Mouse (Mus musculus): ENCODE data around the gene Slc1a7. TPM values are rescaled to one million over a fixed set of nuclear protein-coding genes. Genes with fewer than 3 reads are reported as not detected.

Gene Slc1a7
- polyA plus RNA-seq, 1 experiment from 2014 or later: 0.19 TPM

DNA sequence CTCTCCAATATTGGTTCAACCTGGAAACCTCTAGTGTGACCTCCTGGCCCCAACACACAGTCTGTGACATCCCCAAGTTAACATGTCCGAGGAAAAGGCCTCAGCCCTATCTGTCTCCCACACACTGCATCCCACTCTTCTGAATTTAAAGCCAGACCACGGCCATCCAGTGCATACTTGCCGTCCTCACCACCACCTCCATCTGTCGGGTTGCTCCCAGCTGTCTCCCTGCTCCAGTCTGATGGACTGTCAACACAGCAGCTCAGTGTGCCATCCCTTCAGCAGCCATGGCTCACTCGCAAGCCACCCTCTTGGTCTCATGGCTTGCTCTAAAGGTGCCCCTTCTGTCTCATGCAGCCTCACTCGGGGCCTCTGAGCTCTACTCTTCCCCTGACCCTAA, 27.6 kb downstream of the Slc1a7 start:
- Histone ChIP-seq H3K4me1 (replicated peaks; ENCODE audit: control insufficient read depth, insufficient read depth, low read length) (peaks cover 9% of the 10 kb centered on the region), H3K27ac (ENCODE audit: low read length) (no peak overlapping the region), H3K9ac (ENCODE audit: low read length) (no peak overlapping the region), H3K36me3 (ENCODE audit: control insufficient read depth, insufficient read depth, low read length) (no peaks in the 10 kb centered on the region), H3K4me3 (ENCODE audit: low read length) (no peak overlapping the region), H3K27me3 (ENCODE audit: control insufficient read depth, insufficient read depth, low read depth, low read length) (no peaks in the 10 kb centered on the region), H3K4me2 (ENCODE audit: low read depth, low read length) (no peak overlapping the region), H3K9me3 (ENCODE audit: control insufficient read depth, low read length) (no peaks in the 10 kb centered on the region)
- WGBS: 75% methylated on average over 6 of the region's 6 CpGs
- ATAC-seq (ENCODE audit: low read depth): no peak

DNA sequence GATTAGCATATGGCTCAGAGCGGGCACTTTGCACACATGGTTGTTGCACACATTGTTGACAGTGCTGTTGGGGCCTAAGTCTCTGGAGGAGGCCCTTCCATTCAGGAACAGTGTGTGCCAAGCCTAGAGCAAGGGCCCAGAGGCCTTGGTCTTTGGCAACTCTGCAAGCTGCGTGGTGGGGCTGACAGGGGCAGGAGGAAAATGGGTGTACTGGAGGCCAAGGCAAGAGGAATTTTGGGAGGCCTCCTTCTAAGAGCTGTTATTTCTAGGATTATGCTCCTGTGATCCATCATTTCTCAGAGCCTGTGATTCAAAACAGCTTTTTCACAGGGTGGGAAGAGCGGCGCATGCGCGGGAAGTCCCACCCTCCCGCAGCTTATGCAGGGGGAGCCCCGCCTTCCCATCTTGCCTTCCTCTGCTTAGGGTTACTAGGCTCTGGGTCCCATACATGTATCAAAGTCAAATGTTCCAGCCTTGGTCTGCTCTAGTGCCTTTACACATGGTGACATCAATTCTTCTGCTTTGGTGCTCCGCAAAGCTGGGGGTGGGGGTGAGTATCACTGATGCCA, 28.4 kb downstream of the Slc1a7 start:
- Histone ChIP-seq H3K9me3 (ENCODE audit: control insufficient read depth, low read length) (no peaks in the 10 kb centered on the region), H3K27ac (ENCODE audit: low read length) (no peak overlapping the region), H3K36me3 (ENCODE audit: control insufficient read depth, insufficient read depth, low read length) (no peaks in the 10 kb centered on the region), H3K4me1 (replicated peaks; ENCODE audit: control insufficient read depth, insufficient read depth, low read length) (peaks cover 8% of the 10 kb centered on the region), H3K4me3 (ENCODE audit: low read length) (no peak overlapping the region), H3K27me3 (ENCODE audit: control insufficient read depth, insufficient read depth, low read depth, low read length) (no peaks in the 10 kb centered on the region), H3K9ac (ENCODE audit: low read length) (no peak overlapping the region), H3K4me2 (ENCODE audit: low read depth, low read length) (no peak overlapping the region)
- WGBS: 90% methylated on average over 9 of the region's 9 CpGs
- no peak for ATAC-seq (ENCODE audit: low read depth)

DNA sequence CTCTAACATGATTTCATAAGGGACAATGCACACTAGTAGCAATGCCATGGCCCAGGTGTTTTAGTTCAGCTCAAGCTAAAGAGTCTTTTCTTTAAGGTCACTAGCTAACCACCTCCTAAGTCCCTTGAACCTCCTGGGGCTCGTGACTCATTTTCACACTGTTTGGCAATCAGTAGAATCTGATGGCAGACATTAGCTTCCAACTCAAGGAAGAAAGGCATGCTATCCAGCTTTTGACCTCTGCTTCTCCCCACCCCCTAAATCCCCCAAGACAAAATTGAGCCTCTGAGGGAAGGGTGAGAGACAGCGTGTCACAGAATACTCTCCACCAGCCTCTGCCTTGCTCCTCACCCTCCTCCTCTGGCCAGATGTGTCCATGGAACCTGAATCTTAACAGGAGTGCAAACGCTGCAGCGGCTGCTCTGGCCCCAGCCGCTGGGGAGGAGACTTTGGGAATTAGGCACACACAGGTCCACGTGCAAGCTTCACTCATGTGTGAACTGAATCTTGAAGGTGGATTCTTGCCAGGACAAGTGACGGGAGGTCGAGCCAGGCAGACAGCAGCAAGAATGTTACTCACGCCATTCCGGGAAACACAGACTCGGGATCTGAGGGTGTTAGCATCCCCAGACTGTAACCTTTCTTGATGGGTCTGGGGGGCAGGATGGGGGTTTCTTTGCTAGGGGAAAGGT, 30.7 kb downstream of the Slc1a7 start:
- Histone ChIP-seq H3K27ac (ENCODE audit: low read length) (no peak overlapping the region), H3K36me3 (ENCODE audit: control insufficient read depth, insufficient read depth, low read length) (no peaks in the 10 kb centered on the region), H3K4me1 (replicated peaks; ENCODE audit: control insufficient read depth, insufficient read depth, low read length) (peaks cover 5% of the 10 kb centered on the region; the same call in 1 of the 2 replicates), H3K4me2 (ENCODE audit: low read depth, low read length) (no peak overlapping the region), H3K9me3 (ENCODE audit: control insufficient read depth, low read length) (no peaks in the 10 kb centered on the region), H3K4me3 (ENCODE audit: low read length) (no peak overlapping the region), H3K9ac (ENCODE audit: low read length) (no peak overlapping the region), H3K27me3 (ENCODE audit: control insufficient read depth, insufficient read depth, low read depth, low read length) (no peaks in the 10 kb centered on the region)
- peak; percentile 34; the same call in 1 of the 2 replicates for ATAC-seq (ENCODE audit: low read depth)
- WGBS: 24% methylated on average over 11 of the region's 11 CpGs

DNA sequence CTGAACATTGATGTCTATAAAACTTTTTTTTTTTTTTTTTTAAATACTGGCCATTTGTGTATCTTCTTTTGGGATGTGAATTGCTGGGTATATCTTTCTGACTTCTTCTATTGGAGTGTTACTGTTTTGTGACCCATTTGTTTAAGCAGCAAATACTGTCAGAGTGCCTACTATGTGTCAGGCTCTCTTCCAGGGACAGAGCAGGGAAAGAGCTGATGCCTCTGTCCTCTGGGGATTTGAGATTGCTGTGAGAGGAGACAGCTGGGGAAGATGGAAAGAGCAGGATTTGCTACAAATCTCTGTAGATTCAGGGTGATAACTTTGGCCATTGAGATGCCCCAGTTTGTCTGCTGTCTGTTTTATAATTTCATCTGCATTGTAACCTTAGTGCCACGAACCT, 31.2 kb downstream of the Slc1a7 start:
- Histone ChIP-seq H3K27ac (ENCODE audit: low read length) (no peak overlapping the region), H3K27me3 (ENCODE audit: control insufficient read depth, insufficient read depth, low read depth, low read length) (no peaks in the 10 kb centered on the region), H3K4me2 (ENCODE audit: low read depth, low read length) (no peak overlapping the region), H3K9ac (ENCODE audit: low read length) (no peak overlapping the region), H3K9me3 (ENCODE audit: control insufficient read depth, low read length) (no peaks in the 10 kb centered on the region), H3K4me1 (replicated peaks; ENCODE audit: control insufficient read depth, insufficient read depth, low read length) (peaks cover 5% of the 10 kb centered on the region; the same call in 1 of the 2 replicates), H3K36me3 (ENCODE audit: control insufficient read depth, insufficient read depth, low read length) (no peaks in the 10 kb centered on the region), H3K4me3 (ENCODE audit: low read length) (no peak overlapping the region)
- WGBS: 74% methylated on average over 1 of the region's 1 CpGs
- no peak for ATAC-seq (ENCODE audit: low read depth)

DNA sequence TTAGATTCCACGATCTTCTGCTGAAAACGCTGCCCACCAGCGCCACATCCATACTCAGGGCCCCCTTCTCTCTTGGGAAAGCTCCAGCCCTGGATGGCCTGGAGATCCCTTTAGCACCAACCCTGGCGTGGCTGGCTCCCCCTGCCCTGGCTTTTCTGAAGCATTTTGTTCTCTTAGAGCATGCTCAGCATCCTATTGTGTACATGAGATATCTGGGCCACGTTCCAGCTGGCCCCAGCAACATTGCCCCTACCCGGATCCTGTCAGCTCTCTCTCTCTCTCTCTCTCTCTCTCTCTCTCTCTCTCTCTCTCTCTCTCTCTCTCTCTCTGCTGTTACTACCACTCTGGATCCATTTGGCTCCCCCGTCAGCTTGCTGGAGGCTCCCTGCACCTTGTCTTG, 37.2 kb downstream of the Slc1a7 start:
- H3K27ac ChIP-seq (ENCODE audit: low read length): no peak overlapping the region

DNA sequence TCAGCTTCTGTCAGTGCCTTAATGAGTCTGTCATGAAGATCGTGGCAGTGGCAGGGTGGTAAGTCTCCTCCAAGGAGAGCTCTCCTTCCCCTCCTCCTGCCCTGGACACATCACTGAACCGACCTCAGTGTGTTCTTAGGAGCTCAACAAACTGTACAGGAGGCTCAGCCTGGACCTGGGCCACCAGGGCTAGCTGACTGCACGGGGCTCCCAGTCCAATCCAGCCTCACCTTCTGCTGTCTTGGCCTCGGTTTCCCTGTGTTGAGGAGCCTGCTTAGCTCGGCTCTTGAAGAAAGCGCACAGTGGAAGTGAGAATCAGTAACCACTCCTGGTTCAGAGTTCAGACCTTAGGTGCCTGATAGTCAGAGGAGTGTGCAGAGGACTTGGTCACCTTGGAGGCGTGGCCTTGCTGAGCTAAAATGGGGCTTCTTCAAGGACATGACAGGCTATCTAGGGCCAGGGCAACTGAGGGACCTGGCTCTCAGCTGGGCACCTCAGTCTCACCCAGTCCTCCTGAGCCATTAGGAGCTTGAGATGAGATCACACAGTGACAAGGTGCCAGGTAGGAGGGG, 39.5 kb downstream of the Slc1a7 start:
- no peak for ATAC-seq (ENCODE audit: low read depth)
- WGBS: 71% methylated on average over 7 of the region's 7 CpGs
- no peak overlapping the region for H3K27ac ChIP-seq (ENCODE audit: low read length)

More for the DNA sequence above, 37.2 kb downstream of the Slc1a7 start:
- Histone ChIP-seq H3K4me1 (replicated peaks; ENCODE audit: control insufficient read depth, insufficient read depth, low read length) (peaks cover 3% of the 10 kb centered on the region; the same call in 1 of the 2 replicates), H3K9me3 (ENCODE audit: control insufficient read depth, low read length) (no peaks in the 10 kb centered on the region), H3K4me3 (ENCODE audit: low read length) (no peak overlapping the region), H3K36me3 (ENCODE audit: control insufficient read depth, insufficient read depth, low read length) (no peaks in the 10 kb centered on the region), H3K4me2 (ENCODE audit: low read depth, low read length) (no peak overlapping the region), H3K27me3 (ENCODE audit: control insufficient read depth, insufficient read depth, low read depth, low read length) (no peaks in the 10 kb centered on the region), H3K9ac (ENCODE audit: low read length) (0 out of 2 replicates have a peak overlapping the region, but pooled peaks have one; percentile 2)
- WGBS: 40% methylated on average over 7 of the region's 7 CpGs
- ATAC-seq (ENCODE audit: low read depth): peak; percentile 84

DNA sequence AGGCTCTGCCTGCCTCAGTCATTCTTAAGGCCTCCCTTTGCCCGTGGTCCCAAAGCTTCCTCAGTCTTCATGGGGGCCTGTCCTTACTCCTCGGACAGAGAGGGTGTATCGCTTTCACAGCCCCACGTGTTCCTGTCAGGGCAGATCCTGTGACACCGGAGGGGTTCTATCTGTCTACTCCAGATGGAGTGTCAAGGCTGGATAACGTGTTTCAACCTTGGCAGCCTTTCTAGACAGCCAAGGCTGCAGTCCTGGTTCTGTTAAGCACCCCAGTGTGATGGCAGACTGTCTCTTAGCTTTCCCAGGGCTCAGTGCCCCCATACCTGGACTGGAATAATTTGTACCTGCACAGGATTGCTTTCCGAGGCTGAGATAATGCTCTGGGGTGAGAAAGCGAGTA, 40.4 kb downstream of the Slc1a7 start:
- no peaks in the 10 kb centered on the region for H3K27me3 ChIP-seq (ENCODE audit: control insufficient read depth, insufficient read depth, low read depth, low read length)
- H3K4me3 ChIP-seq (ENCODE audit: low read length): no peak overlapping the region
- H3K9me3 ChIP-seq (ENCODE audit: control insufficient read depth, low read length): no peaks in the 10 kb centered on the region
- H3K4me2 ChIP-seq (ENCODE audit: low read depth, low read length): no peak overlapping the region
- H3K4me1 ChIP-seq (replicated peaks; ENCODE audit: control insufficient read depth, insufficient read depth, low read length): peaks cover 3% of the 10 kb centered on the region; the same call in 1 of the 2 replicates
- no peak overlapping the region for H3K27ac ChIP-seq (ENCODE audit: low read length)
- H3K36me3 ChIP-seq (ENCODE audit: control insufficient read depth, insufficient read depth, low read length): no peaks in the 10 kb centered on the region
- no peak for ATAC-seq (ENCODE audit: low read depth)
- WGBS: 55% methylated on average over 8 of the region's 8 CpGs
- no peak overlapping the region for H3K9ac ChIP-seq (ENCODE audit: low read length)

More for the DNA sequence above, 39.5 kb downstream of the Slc1a7 start:
- Histone ChIP-seq H3K4me2 (ENCODE audit: low read depth, low read length) (no peak overlapping the region), H3K9me3 (ENCODE audit: control insufficient read depth, low read length) (no peaks in the 10 kb centered on the region), H3K9ac (ENCODE audit: low read length) (no peak overlapping the region), H3K4me3 (ENCODE audit: low read length) (no peak overlapping the region), H3K27me3 (ENCODE audit: control insufficient read depth, insufficient read depth, low read depth, low read length) (no peaks in the 10 kb centered on the region), H3K36me3 (ENCODE audit: control insufficient read depth, insufficient read depth, low read length) (no peaks in the 10 kb centered on the region), H3K4me1 (replicated peaks; ENCODE audit: control insufficient read depth, insufficient read depth, low read length) (peaks cover 3% of the 10 kb centered on the region; the same call in 1 of the 2 replicates)

DNA sequence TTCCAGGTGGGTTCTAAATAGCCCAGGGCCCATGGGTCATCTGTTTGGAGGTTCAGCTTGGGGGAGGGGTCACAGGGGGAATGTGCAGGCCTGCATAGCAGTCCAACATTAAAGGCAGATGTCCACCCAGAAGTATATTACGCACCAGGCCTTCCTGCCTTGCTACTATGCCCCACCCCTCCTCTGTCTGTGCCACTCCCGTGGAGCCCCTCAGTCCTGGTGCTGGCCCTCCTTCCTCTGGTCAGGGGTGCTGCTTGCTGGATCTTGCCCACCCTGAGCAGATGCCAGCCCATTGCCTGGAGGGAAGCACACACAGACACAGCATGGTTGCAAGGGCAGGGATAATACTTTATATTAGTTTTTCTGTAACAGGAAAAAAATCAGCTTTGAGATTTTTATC, 46.3 kb downstream of the Slc1a7 start:
- WGBS: 77% methylated on average over 2 of the region's 2 CpGs
- H3K4me1 ChIP-seq (replicated peaks; ENCODE audit: control insufficient read depth, insufficient read depth, low read length): no peaks in the 10 kb centered on the region
- no peak overlapping the region for H3K4me3 ChIP-seq (ENCODE audit: low read length)
- no peak overlapping the region for H3K27ac ChIP-seq (ENCODE audit: low read length)
- H3K9me3 ChIP-seq (ENCODE audit: control insufficient read depth, low read length): no peaks in the 10 kb centered on the region
- H3K9ac ChIP-seq (ENCODE audit: low read length): no peak overlapping the region
- no peak overlapping the region for H3K4me2 ChIP-seq (ENCODE audit: low read depth, low read length)
- no peak for ATAC-seq (ENCODE audit: low read depth)
- H3K36me3 ChIP-seq (ENCODE audit: control insufficient read depth, insufficient read depth, low read length): no peaks in the 10 kb centered on the region
- no peaks in the 10 kb centered on the region for H3K27me3 ChIP-seq (ENCODE audit: control insufficient read depth, insufficient read depth, low read depth, low read length)

DNA sequence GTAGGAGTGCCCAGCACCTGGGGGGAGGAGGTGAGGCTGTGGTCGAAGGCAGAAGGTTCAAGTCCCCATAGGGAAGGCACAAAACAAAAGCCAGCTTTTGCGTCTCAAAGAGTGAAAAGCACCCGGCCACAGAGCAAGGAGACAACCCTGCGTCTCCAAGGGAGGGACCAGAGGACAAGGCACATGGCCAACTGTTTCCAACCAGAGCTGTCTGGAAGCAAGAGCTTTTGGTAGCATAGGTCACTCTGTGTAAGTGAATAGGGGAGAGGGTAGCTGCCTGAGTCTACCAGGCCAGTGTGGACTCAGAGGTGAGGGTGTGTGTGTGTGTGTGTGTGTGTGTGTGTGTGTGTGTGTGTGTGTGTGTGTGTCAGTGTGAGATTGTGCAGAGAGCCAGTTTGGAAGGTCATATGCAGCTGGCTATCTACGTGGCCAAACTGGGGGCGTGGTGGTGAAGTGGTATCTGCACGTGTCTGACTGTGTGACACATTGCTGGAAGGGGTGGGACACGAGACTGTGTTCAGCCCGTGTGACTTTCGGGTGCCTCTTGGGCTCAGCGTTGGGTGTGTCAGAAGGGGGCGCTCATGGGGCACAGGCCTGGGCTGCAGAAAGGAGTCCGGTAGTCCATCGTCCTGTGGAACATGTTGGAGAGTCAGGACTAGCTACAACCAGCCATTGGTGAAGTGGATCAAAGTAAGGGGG, 47.1 kb downstream of the Slc1a7 start:
- H3K9ac ChIP-seq (ENCODE audit: low read length): no peak overlapping the region
- H3K27ac ChIP-seq (ENCODE audit: low read length): no peak overlapping the region
- H3K9me3 ChIP-seq (ENCODE audit: control insufficient read depth, low read length): no peaks in the 10 kb centered on the region
- H3K27me3 ChIP-seq (ENCODE audit: control insufficient read depth, insufficient read depth, low read depth, low read length): no peaks in the 10 kb centered on the region
- WGBS: 58% methylated on average over 14 of the region's 14 CpGs
- no peak overlapping the region for H3K4me3 ChIP-seq (ENCODE audit: low read length)
- H3K4me2 ChIP-seq (ENCODE audit: low read depth, low read length): no peak overlapping the region
- H3K4me1 ChIP-seq (replicated peaks; ENCODE audit: control insufficient read depth, insufficient read depth, low read length): no peaks in the 10 kb centered on the region
- no peaks in the 10 kb centered on the region for H3K36me3 ChIP-seq (ENCODE audit: control insufficient read depth, insufficient read depth, low read length)
- peak; percentile 56; the same call in 1 of the 2 replicates for ATAC-seq (ENCODE audit: low read depth)

All from lung, embryonic 16.5 days (tissue).